Mouse (Mus musculus) left cerebral cortex, postnatal 25 days (tissue): ENCODE measurements at regions not wholly inside any gene's neighbourhood (a gene's known extent, or its start where the extent isn't known, plus 50 kb on each side); places are given as distances from the start of the nearest gene placed in this dataset.
A peak's percentile ranks its signal among the peaks of the same experiment; 100 is the strongest.

Source experiments
- DNase-seq, 2 experiments: peaks; one replicate each; pipeline ENCODE4 v3.0.0; 2022; ENCODE audit warnings: low spot score in 2 of 2, mixed read lengths in 1 of 2
- intact Hi-C: fragments of 180-260 bp; cut with DNase I; formaldehyde crosslinking; loops from one replicate; pipeline ENCODE4 v1.15.1; 2025

GRCm38 (mm10) chr1:88577498-88578230, 67.8 kb upstream of the Glrp1 start:
- intact Hi-C loops, result no loop called here
- no peak for DNase-seq

GRCm38 (mm10) chr1:88575917-88576669, 66.2 kb upstream of the Glrp1 start:
- intact Hi-C loops, result no loop called here

GRCm38 (mm10) chr1:88575291-88575690, 65.4 kb upstream of the Glrp1 start:
- DNase-seq, result no peak
- intact Hi-C loops, result no loop called here

More at GRCm38 (mm10) chr1:88575917-88576669, 66.2 kb upstream of the Glrp1 start:
- DNase-seq, result peak; percentile 16 to 34

GRCm38 (mm10) chr1:88572161-88572560, 62.3 kb upstream of the Glrp1 start:
- no peak for DNase-seq
- intact Hi-C loops, result no loop called here

- intact Hi-C loops, result no loop called here
Observed at GRCm38 (mm10) chr1:88568447-88569053, 58.7 kb upstream of the Glrp1 start.

GRCm38 (mm10) chr1:88567198-88567597, 57.3 kb upstream of the Glrp1 start:
- intact Hi-C loops, result no loop called here
- no peak for DNase-seq

More at GRCm38 (mm10) chr1:88568447-88569053, 58.7 kb upstream of the Glrp1 start:
- DNase-seq, result no peak

- intact Hi-C loops, result no loop called here
- no peak for DNase-seq
Observed at GRCm38 (mm10) chr1:88566426-88566825, 56.6 kb upstream of the Glrp1 start.

- intact Hi-C loops, result no loop called here
- DNase-seq, result no peak
Observed at GRCm38 (mm10) chr1:88564825-88565224, 55.0 kb upstream of the Glrp1 start.

GRCm38 (mm10) chr1:88562361-88562760, 52.5 kb upstream of the Glrp1 start:
- intact Hi-C loops, result loop anchor here (1.0 kb wide), 1 partner anchor 143 kb away; no protein-coding TSS in a partner anchor

GRCm38 (mm10) chr1:88560771-88561170, 50.9 kb upstream of the Glrp1 start:
- DNase-seq, result no peak
- intact Hi-C loops, result no loop called here

More at GRCm38 (mm10) chr1:88562361-88562760, 52.5 kb upstream of the Glrp1 start:
- DNase-seq, result peak; percentile 76 to 80
